Mouse (Mus musculus) small intestine, adult 2 months (tissue): ENCODE measurements around the gene Yars. TPM values are rescaled to one million over a fixed set of nuclear protein-coding genes. Genes with fewer than 3 reads are reported as not detected.

Experiments
- H3K27ac ChIP-seq: fragments of 200-500 bp; 2 replicates; pipeline ENCODE4 v1.5.1; 2012; ENCODE audit warnings: low read depth, low read length, control low read depth, inconsistent platforms; ENCODE audit not compliant: insufficient read depth
- H3K27me3 ChIP-seq: fragments of 200-500 bp; 2 replicates; pipeline ENCODE4 v1.6.1; 2012; ENCODE audit warnings: mild to moderate bottlenecking, moderate library complexity, low read length, inconsistent platforms; ENCODE audit not compliant: control insufficient read depth, insufficient read depth
- H3K36me3 ChIP-seq: fragments of 200-500 bp; 2 replicates; pipeline ENCODE4 v1.6.1; 2012; ENCODE audit warnings: mild to moderate bottlenecking, low read length, control low read depth, inconsistent platforms; ENCODE audit not compliant: control insufficient read depth, insufficient read depth
- H3K4me1 ChIP-seq: fragments of 200-500 bp; 2 replicates; pipeline ENCODE4 v1.6.1; 2012; ENCODE audit warnings: low read length, inconsistent platforms, mixed read lengths; ENCODE audit not compliant: control insufficient read depth, insufficient read depth, insufficient read length
- H3K4me3 ChIP-seq: fragments of 200-500 bp; 2 replicates; pipeline ENCODE4 v1.5.1; 2012; ENCODE audit warnings: low read depth, mild to moderate bottlenecking, control low read depth, inconsistent platforms, low read length, moderate library complexity
- CTCF ChIP-seq: fragments of 200-500 bp; IDR thresholded peaks from 2 replicates; pipeline ENCODE4 v1.5.1; 2012; ENCODE audit warnings: low read depth, mild to moderate bottlenecking, control low read depth, inconsistent platforms, low read length, moderate library complexity, mixed read lengths; ENCODE audit not compliant: insufficient replicate concordance, insufficient read length; ENCODE audit errors: extremely low read depth
- POLR2A ChIP-seq: fragments of 200-500 bp; IDR thresholded peaks from 2 replicates; pipeline ENCODE4 v1.6.1; 2012; ENCODE audit warnings: low read depth, mild to moderate bottlenecking, control low read depth, inconsistent platforms, low read length, moderate library complexity
- WGBS: fragments of 180-500 bp; shearing (Covaris S2); methylation state at CpG from one replicate; pipeline ENCODE4 v1.1.7; 2018; 5-methylcytosine and 5-hydroxymethylcytosine counted together
- polyA plus RNA-seq: library from polyadenylated mRNA; depleted of rRNA; stranded (reverse); fragments of >200 nt; gene quantifications from 2 replicates; pipeline ENCODE4 v1.2.3, GENCODE M21; 2012

The Yars gene
- polyA plus RNA-seq, 1 experiment = 7.8 TPM

GRCm38 (mm10) chr4:129157541-129157940 is 32.0 kb upstream of the Yars start:
- Histone ChIP-seq H3K27me3 (no peaks in the 10 kb centered on the region), H3K4me1 (peaks cover 5% of the 10 kb centered on the region; the same call in 1 of the 2 replicates), H3K27ac (no peak overlapping the region), H3K4me3 (no peak overlapping the region), H3K36me3 (peaks cover 6% of the 10 kb centered on the region; the same call in 1 of the 2 replicates)
- WGBS = 21% methylated on average over 5 of the region's 5 CpGs
- TF ChIP-seq POLR2A = no peak
- no peak for TF ChIP-seq CTCF

DNA sequence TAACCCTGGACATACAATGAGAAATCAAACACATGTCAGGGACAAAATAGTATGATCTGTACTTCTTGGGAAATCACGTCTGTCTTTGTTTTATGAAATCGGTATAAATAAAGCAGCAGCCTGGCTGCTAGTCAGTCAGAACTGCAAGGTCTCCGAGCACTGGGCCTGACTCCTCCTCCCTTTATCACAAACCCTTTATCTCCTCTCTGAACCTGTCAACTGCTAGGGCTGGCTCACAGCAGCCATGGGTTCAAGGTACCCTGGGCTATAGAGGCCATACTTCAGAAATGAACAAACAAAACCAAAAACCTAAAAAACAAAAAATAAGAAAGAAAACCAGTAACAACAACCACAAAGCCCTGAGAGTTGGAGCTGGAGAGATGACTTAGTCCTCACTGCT is 31.0 kb upstream of the Yars start:
- 22% methylated on average over 3 of the region's 3 CpGs for WGBS
- peaks cover 3% of the 10 kb centered on the region; the same call in 1 of the 2 replicates for H3K36me3 ChIP-seq
- no peak for TF ChIP-seq POLR2A
- TF ChIP-seq CTCF = no peak
- H3K27ac ChIP-seq = no peak overlapping the region
- peaks cover 5% of the 10 kb centered on the region; the same call in 1 of the 2 replicates for H3K4me1 ChIP-seq
- no peak overlapping the region for H3K4me3 ChIP-seq
- H3K27me3 ChIP-seq = no peaks in the 10 kb centered on the region

DNA sequence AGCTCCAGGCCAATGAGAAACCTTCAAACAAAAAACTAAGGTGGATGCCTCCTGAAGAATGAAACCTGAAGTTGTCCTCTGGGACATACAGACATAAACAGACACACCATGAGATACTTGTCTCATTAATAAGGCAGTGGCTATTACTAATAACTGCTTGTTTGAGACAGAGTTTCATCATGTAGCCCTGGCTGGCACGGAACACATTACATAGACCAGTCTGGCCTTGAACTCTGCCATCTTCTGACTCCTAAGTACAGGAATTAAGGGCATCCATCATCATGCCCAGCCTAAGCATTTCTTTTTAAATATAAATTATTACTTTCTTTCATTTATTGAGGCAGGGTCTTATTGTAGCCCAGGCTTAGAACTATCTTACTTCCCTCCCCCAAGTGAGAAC is 28.5 kb upstream of the Yars start:
- Histone ChIP-seq H3K27ac (no peak overlapping the region), H3K36me3 (peaks cover 1% of the 10 kb centered on the region; the same call in 1 of the 2 replicates), H3K27me3 (no peaks in the 10 kb centered on the region), H3K4me3 (no peak overlapping the region), H3K4me1 (peaks cover 5% of the 10 kb centered on the region; the same call in 1 of the 2 replicates)
- TF ChIP-seq CTCF = no peak
- TF ChIP-seq POLR2A = no peak
- WGBS = 92% methylated on average over 1 of the region's 1 CpGs

DNA sequence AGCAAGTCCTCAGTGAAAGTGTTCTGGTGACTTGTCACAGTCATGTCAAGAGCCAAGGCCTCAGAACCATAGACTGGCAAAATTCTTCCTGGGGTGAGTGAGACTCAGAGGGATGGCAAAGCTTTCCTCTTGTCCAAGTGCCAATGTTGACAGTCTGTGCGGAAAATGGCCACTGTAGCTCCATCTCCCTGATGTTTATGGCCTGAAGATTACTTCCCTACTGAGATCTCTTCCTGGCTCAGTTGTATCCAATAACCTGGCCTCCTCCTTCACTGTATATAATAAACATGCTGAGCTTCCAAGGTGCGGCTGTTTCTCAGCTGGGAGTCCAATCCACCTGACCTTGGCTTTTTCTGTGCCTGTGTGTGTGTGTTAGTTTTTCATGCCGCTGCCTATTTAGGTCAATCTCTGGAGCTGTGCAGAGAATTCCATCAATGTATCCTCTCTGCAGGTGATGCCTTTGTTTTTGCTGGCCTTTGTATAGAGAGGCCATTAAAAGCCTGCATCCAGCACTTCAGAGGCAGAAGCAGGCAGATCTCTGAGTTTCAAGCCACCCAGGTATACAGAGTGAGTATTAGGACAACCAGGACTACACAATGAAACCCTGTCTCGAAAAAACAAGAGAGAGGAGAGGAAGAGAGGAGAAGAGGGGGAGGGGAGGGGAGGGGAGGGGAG is 27.8 kb upstream of the Yars start:
- Histone ChIP-seq H3K27me3 (no peaks in the 10 kb centered on the region), H3K4me3 (no peak overlapping the region), H3K4me1 (peaks cover 5% of the 10 kb centered on the region; the same call in 1 of the 2 replicates), H3K27ac (no peak overlapping the region), H3K36me3 (peaks cover 1% of the 10 kb centered on the region; the same call in 1 of the 2 replicates)
- TF ChIP-seq POLR2A = no peak
- TF ChIP-seq CTCF = no peak
- WGBS = 35% methylated on average over 4 of the region's 4 CpGs

- WGBS = 76% methylated on average over 1 of the region's 1 CpGs
- TF ChIP-seq CTCF = no peak
- TF ChIP-seq POLR2A = no peak
- no peaks in the 10 kb centered on the region for H3K27me3 ChIP-seq
- H3K27ac ChIP-seq = no peak overlapping the region
- H3K36me3 ChIP-seq = peaks cover 7% of the 10 kb centered on the region; the same call in 1 of the 2 replicates
- H3K4me3 ChIP-seq = no peak overlapping the region
- no peaks in the 10 kb centered on the region for H3K4me1 ChIP-seq
Measured at GRCm38 (mm10) chr4:129172529-129172928, 17.0 kb upstream of the Yars start.

- H3K4me3 ChIP-seq = no peak overlapping the region
- no peaks in the 10 kb centered on the region for H3K4me1 ChIP-seq
- no peaks in the 10 kb centered on the region for H3K27me3 ChIP-seq
- 58% methylated on average over 1 of the region's 1 CpGs for WGBS
- no peak for TF ChIP-seq POLR2A
- TF ChIP-seq CTCF = no peak
- H3K36me3 ChIP-seq = peaks cover 12% of the 10 kb centered on the region
- no peak overlapping the region for H3K27ac ChIP-seq
Measured at GRCm38 (mm10) chr4:129179560-129179959, 10.0 kb upstream of the Yars start.

DNA sequence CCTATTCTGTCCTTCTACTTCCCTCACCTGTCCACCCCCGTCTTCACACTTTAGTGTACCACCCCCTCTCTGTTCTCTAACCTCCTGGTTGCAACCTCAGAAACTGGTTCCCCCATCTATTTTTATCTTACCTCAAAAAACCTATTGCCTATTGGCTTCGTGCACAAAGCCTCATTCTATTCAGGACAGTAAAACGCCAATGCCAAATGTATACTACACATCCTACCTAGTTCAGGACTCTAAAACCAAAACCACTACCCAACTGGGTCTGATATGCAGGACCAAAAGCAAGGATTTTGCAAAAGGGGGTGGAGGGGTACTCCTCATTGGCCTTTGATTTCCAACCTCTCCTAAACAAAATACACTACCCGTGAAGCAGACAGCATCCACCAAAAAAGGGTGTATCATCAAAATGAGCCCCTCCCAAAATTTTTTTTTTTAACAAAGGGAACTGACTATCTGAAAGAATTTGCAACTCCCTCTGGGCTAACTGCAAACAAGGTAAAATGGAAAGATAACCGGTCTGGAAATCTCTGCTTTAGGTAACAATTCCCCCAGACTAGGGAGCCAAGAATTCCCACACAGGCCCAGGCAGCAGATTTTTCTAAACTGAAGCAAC is 1.4 kb upstream of the Yars start:
- peaks cover 5% of the 10 kb centered on the region for H3K4me1 ChIP-seq
- TF ChIP-seq CTCF (no peak), POLR2A (no peak)
- H3K4me3 ChIP-seq = no peak overlapping the region
- H3K27me3 ChIP-seq = no peaks in the 10 kb centered on the region
- no peaks in the 10 kb centered on the region for H3K36me3 ChIP-seq
- 54% methylated on average over 5 of the region's 5 CpGs for WGBS
- H3K27ac ChIP-seq = no peak overlapping the region
